Mouse (Mus musculus): ENCODE data around the gene Slc37a2. TPM values are rescaled to one million over a fixed set of nuclear protein-coding genes. Genes with fewer than 3 reads are reported as not detected.

The Slc37a2 gene
- polyA plus RNA-seq, 1 experiment from 2014 or later: 3.6 TPM

GRCm38 (mm10) chr9:37197067-37197466 lies 58.5 kb downstream of the Slc37a2 start:
- no peaks in the 10 kb centered on the region for H3K27me3 ChIP-seq (ENCODE audit: control insufficient read depth, insufficient read depth, low read length)
- H3K9me3 ChIP-seq (replicated peaks; ENCODE audit: control insufficient read depth, low read length): no peaks in the 10 kb centered on the region
- ATAC-seq (ENCODE audit: insufficient read depth, low FRiP score): no peak
- no peaks in the 10 kb centered on the region for H3K36me3 ChIP-seq (ENCODE audit: control insufficient read depth, insufficient read depth, low read length)
- H3K4me3 ChIP-seq (replicated peaks; ENCODE audit: low read length): no peak overlapping the region
- H3K27ac ChIP-seq (ENCODE audit: low read length): no peak overlapping the region
- no peaks in the 10 kb centered on the region for H3K4me1 ChIP-seq (ENCODE audit: control insufficient read depth, insufficient read depth, low read length)
- no peak overlapping the region for H3K9ac ChIP-seq (ENCODE audit: low read length)
- H3K4me2 ChIP-seq (ENCODE audit: low read depth, low read length): no peak overlapping the region
- 79% methylated on average over 4 of the region's 4 CpGs for WGBS

GRCm38 (mm10) chr9:37188024-37188423 lies 67.5 kb downstream of the Slc37a2 start:
- H3K9ac ChIP-seq (ENCODE audit: low read length): no peak overlapping the region
- ATAC-seq (ENCODE audit: insufficient read depth, low FRiP score): no peak
- no peaks in the 10 kb centered on the region for H3K4me1 ChIP-seq (ENCODE audit: control insufficient read depth, insufficient read depth, low read length)
- H3K4me2 ChIP-seq (ENCODE audit: low read depth, low read length): no peak overlapping the region
- no peaks in the 10 kb centered on the region for H3K36me3 ChIP-seq (ENCODE audit: control insufficient read depth, insufficient read depth, low read length)
- H3K9me3 ChIP-seq (replicated peaks; ENCODE audit: control insufficient read depth, low read length): peaks cover 6% of the 10 kb centered on the region
- H3K27ac ChIP-seq (ENCODE audit: low read length): no peak overlapping the region
- no peaks in the 10 kb centered on the region for H3K27me3 ChIP-seq (ENCODE audit: control insufficient read depth, insufficient read depth, low read length)
- no peak overlapping the region for H3K4me3 ChIP-seq (replicated peaks; ENCODE audit: low read length)
- WGBS: 84% methylated on average over 3 of the region's 3 CpGs

- Histone ChIP-seq H3K9ac (ENCODE audit: low read length) (no peak overlapping the region), H3K4me3 (replicated peaks; ENCODE audit: low read length) (no peak overlapping the region), H3K27ac (ENCODE audit: low read length) (no peak overlapping the region), H3K9me3 (replicated peaks; ENCODE audit: control insufficient read depth, low read length) (peaks cover 6% of the 10 kb centered on the region), H3K4me1 (ENCODE audit: control insufficient read depth, insufficient read depth, low read length) (no peaks in the 10 kb centered on the region), H3K36me3 (ENCODE audit: control insufficient read depth, insufficient read depth, low read length) (no peaks in the 10 kb centered on the region), H3K4me2 (ENCODE audit: low read depth, low read length) (no peak overlapping the region), H3K27me3 (ENCODE audit: control insufficient read depth, insufficient read depth, low read length) (no peaks in the 10 kb centered on the region)
- WGBS: 65% methylated on average over 5 of the region's 5 CpGs
- no peak for ATAC-seq (ENCODE audit: insufficient read depth, low FRiP score)
Measured at GRCm38 (mm10) chr9:37187407-37187806, 68.1 kb downstream of the Slc37a2 start.

GRCm38 (mm10) chr9:37183176-37183575 lies 72.4 kb downstream of the Slc37a2 start:
- ATAC-seq (ENCODE audit: insufficient read depth, low FRiP score): no peak

GRCm38 (mm10) chr9:37181596-37181995 lies 73.9 kb downstream of the Slc37a2 start:
- Histone ChIP-seq H3K27ac (ENCODE audit: low read length) (no peak overlapping the region), H3K4me2 (ENCODE audit: low read depth, low read length) (no peak overlapping the region), H3K4me1 (ENCODE audit: control insufficient read depth, insufficient read depth, low read length) (0 out of 2 replicates have a peak, but pooled peaks cover 5% of the 10 kb centered on the region), H3K36me3 (ENCODE audit: control insufficient read depth, insufficient read depth, low read length) (no peaks in the 10 kb centered on the region), H3K27me3 (ENCODE audit: control insufficient read depth, insufficient read depth, low read length) (no peaks in the 10 kb centered on the region), H3K9me3 (replicated peaks; ENCODE audit: control insufficient read depth, low read length) (no peaks in the 10 kb centered on the region), H3K9ac (ENCODE audit: low read length) (no peak overlapping the region), H3K4me3 (replicated peaks; ENCODE audit: low read length) (no peak overlapping the region)
- WGBS: 63% methylated on average over 5 of the region's 5 CpGs
- ATAC-seq (ENCODE audit: insufficient read depth, low FRiP score): no peak

More at GRCm38 (mm10) chr9:37183176-37183575, 72.4 kb downstream of the Slc37a2 start:
- Histone ChIP-seq H3K4me1 (ENCODE audit: control insufficient read depth, insufficient read depth, low read length) (0 out of 2 replicates have a peak, but pooled peaks cover 5% of the 10 kb centered on the region), H3K9ac (ENCODE audit: low read length) (no peak overlapping the region), H3K36me3 (ENCODE audit: control insufficient read depth, insufficient read depth, low read length) (no peaks in the 10 kb centered on the region), H3K27ac (ENCODE audit: low read length) (no peak overlapping the region), H3K4me2 (ENCODE audit: low read depth, low read length) (no peak overlapping the region), H3K27me3 (ENCODE audit: control insufficient read depth, insufficient read depth, low read length) (no peaks in the 10 kb centered on the region), H3K9me3 (replicated peaks; ENCODE audit: control insufficient read depth, low read length) (no peaks in the 10 kb centered on the region), H3K4me3 (replicated peaks; ENCODE audit: low read length) (no peak overlapping the region)
- 74% methylated on average over 2 of the region's 2 CpGs for WGBS

GRCm38 (mm10) chr9:37179596-37179995 lies 75.9 kb downstream of the Slc37a2 start:
- H3K36me3 ChIP-seq (ENCODE audit: control insufficient read depth, insufficient read depth, low read length): no peaks in the 10 kb centered on the region
- H3K4me3 ChIP-seq (replicated peaks; ENCODE audit: low read length): no peak overlapping the region
- H3K27ac ChIP-seq (ENCODE audit: low read length): no peak overlapping the region
- WGBS: 81% methylated on average over 4 of the region's 4 CpGs
- H3K9ac ChIP-seq (ENCODE audit: low read length): no peak overlapping the region
- H3K27me3 ChIP-seq (ENCODE audit: control insufficient read depth, insufficient read depth, low read length): no peaks in the 10 kb centered on the region
- no peak overlapping the region for H3K4me2 ChIP-seq (ENCODE audit: low read depth, low read length)
- ATAC-seq (ENCODE audit: insufficient read depth, low FRiP score): no peak
- H3K4me1 ChIP-seq (ENCODE audit: control insufficient read depth, insufficient read depth, low read length): 0 out of 2 replicates have a peak, but pooled peaks cover 5% of the 10 kb centered on the region
- no peaks in the 10 kb centered on the region for H3K9me3 ChIP-seq (replicated peaks; ENCODE audit: control insufficient read depth, low read length)

- H3K4me2 ChIP-seq (ENCODE audit: low read depth, low read length): no peak overlapping the region
- ATAC-seq (ENCODE audit: insufficient read depth, low FRiP score): no peak
Measured at GRCm38 (mm10) chr9:37178911-37179310, 76.6 kb downstream of the Slc37a2 start.

More at GRCm38 (mm10) chr9:37178911-37179310, 76.6 kb downstream of the Slc37a2 start:
- Histone ChIP-seq H3K9me3 (replicated peaks; ENCODE audit: control insufficient read depth, low read length) (no peaks in the 10 kb centered on the region), H3K4me1 (ENCODE audit: control insufficient read depth, insufficient read depth, low read length) (0 out of 2 replicates have a peak, but pooled peaks cover 5% of the 10 kb centered on the region), H3K9ac (ENCODE audit: low read length) (no peak overlapping the region), H3K27ac (ENCODE audit: low read length) (no peak overlapping the region), H3K27me3 (ENCODE audit: control insufficient read depth, insufficient read depth, low read length) (no peaks in the 10 kb centered on the region), H3K36me3 (ENCODE audit: control insufficient read depth, insufficient read depth, low read length) (no peaks in the 10 kb centered on the region), H3K4me3 (replicated peaks; ENCODE audit: low read length) (no peak overlapping the region)
- 31% methylated on average over 4 of the region's 4 CpGs for WGBS

Other genes with a start within 250 kb of the Slc37a2 start
- 10.2 and 10.5 TPM in 2 replicates for gene Pknox2, start 108.3 kb downstream of the Slc37a2 start, polyA plus RNA-seq (2015; fragmentation: Nextera tagmentation; extraction: Ambion mirVana)
- gene Tmem218, start 47.5 kb downstream of the Slc37a2 start, polyA plus RNA-seq (2015; fragmentation: Nextera tagmentation; extraction: Ambion mirVana): 9.1 and 9.8 TPM in 2 replicates
- 4.2 and 5.0 TPM in 2 replicates for gene Ccdc15, start 92.7 kb upstream of the Slc37a2 start, polyA plus RNA-seq (2015; fragmentation: Nextera tagmentation; extraction: Ambion mirVana)
- 0.19 TPM in 1 of 2 replicates, not detected in the other for gene Hepacam, start 111.6 kb upstream of the Slc37a2 start, polyA plus RNA-seq (2015; fragmentation: Nextera tagmentation; extraction: Ambion mirVana)
- gene Robo4, start 146.2 kb upstream of the Slc37a2 start, polyA plus RNA-seq (2015; fragmentation: Nextera tagmentation; extraction: Ambion mirVana): 12.3 and 13.3 TPM in 2 replicates
- gene Robo3, start 177.5 kb upstream of the Slc37a2 start, polyA plus RNA-seq (2015; fragmentation: Nextera tagmentation; extraction: Ambion mirVana): not detected in 2 replicates
- gene Msantd2, start 233.6 kb upstream of the Slc37a2 start, polyA plus RNA-seq (2015; fragmentation: Nextera tagmentation; extraction: Ambion mirVana): 15.3 and 16.1 TPM in 2 replicates